Mouse (Mus musculus) heart, embryonic 16.5 days (tissue): ENCODE data around the gene Lrrc4b. TPM values are rescaled to one million over a fixed set of nuclear protein-coding genes. Genes with fewer than 3 reads are reported as not detected.
A peak's percentile ranks its signal among the peaks of the same experiment; 100 is the strongest.

ENCODE experiments used
- ATAC-seq: fragments of 200-750 bp; cut with Nextera tagmentation; replicated peaks from 2 replicates; pipeline ENCODE4 v1.8.0; 2017; ENCODE audit warnings: moderate number of reproducible peaks; ENCODE audit not compliant: insufficient read depth, low FRiP score; ENCODE audit errors: extremely low read depth
- H3K27ac ChIP-seq: fragments of 300-500 bp; sonication (generic); 2 replicates; pipeline ENCODE4 v1.5.1; 2014; ENCODE audit warnings: mild to moderate bottlenecking, low read length, control low read depth, moderate library complexity
- H3K27me3 ChIP-seq: fragments of 300-500 bp; sonication (generic); 2 replicates; pipeline ENCODE4 v1.6.1; 2014; ENCODE audit warnings: low read length, mixed read lengths; ENCODE audit not compliant: control insufficient read depth, insufficient read depth
- H3K36me3 ChIP-seq: fragments of 300-500 bp; sonication (generic); 2 replicates; pipeline ENCODE4 v1.6.1; 2014; ENCODE audit not compliant: control insufficient read depth, insufficient read depth
- H3K4me1 ChIP-seq: fragments of 300-500 bp; sonication (generic); 2 replicates; pipeline ENCODE4 v1.6.1; 2014; ENCODE audit warnings: low read length, mixed read lengths; ENCODE audit not compliant: control insufficient read depth, insufficient read depth
- H3K4me2 ChIP-seq: fragments of 300-500 bp; sonication (generic); 2 replicates; pipeline ENCODE4 v1.6.1; 2014; ENCODE audit warnings: low read depth, mild to moderate bottlenecking, control low read depth, low read length
- H3K4me3 ChIP-seq: fragments of 300-500 bp; sonication (generic); 2 replicates; pipeline ENCODE4 v1.5.1; 2014; ENCODE audit warnings: mild to moderate bottlenecking, control low read depth, low read length
- H3K9ac ChIP-seq: fragments of 300-500 bp; sonication (generic); 2 replicates; pipeline ENCODE4 v1.6.1; 2014; ENCODE audit warnings: low read length, control low read depth
- H3K9me3 ChIP-seq: fragments of 300-500 bp; sonication (generic); replicated peaks from 2 replicates; pipeline ENCODE4 v1.6.1; 2016; ENCODE audit warnings: low read length; ENCODE audit not compliant: control insufficient read depth
- WGBS: fragments of 180-500 bp; shearing (Covaris S2); extraction: QIAGEN DNeasy Blood & Tissue Kit; methylation state at CpG from one replicate; pipeline ENCODE4 v1.1.7; 2014; 5-methylcytosine and 5-hydroxymethylcytosine counted together
- polyA plus RNA-seq: library from polyadenylated mRNA; unstranded; fragments of >200 nt; fragmentation: Nextera tagmentation; extraction: Ambion mirVana; gene quantifications from 2 replicates; pipeline ENCODE4 v1.2.1, GENCODE M21; 2015

Gene Lrrc4b
- polyA plus RNA-seq, 1 experiment from 2014 or later: 1.2 TPM

DNA sequence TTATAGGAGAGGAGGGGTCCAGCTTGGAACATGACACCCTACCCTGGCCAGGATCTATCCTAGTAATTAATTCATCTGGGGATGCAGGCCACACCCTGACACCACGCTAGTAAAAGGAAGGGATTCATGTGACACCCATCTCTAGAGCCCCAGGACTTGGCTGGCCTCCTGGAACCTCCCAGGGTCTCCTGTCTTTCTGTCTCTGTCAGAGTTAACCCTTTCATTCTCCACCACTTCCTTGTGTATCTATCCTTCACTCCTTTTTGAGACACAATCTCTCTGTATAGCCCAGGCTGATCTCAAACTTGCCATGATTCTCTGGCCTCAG, 43.7 kb downstream of the Lrrc4b start:
- H3K36me3 ChIP-seq: no peaks in the 10 kb centered on the region
- peak overlapping the region; percentile 99 for H3K27ac ChIP-seq
- peak overlapping the region; percentile 77 for H3K4me2 ChIP-seq
- peaks cover 46% of the 10 kb centered on the region for H3K4me1 ChIP-seq
- no peaks in the 10 kb centered on the region for H3K27me3 ChIP-seq
- peak overlapping the region; percentile 89 for H3K9ac ChIP-seq
- H3K9me3 ChIP-seq: no peaks in the 10 kb centered on the region
- H3K4me3 ChIP-seq: peak overlapping the region; percentile 58
- WGBS: 0% methylated on average over 1 of the region's 1 CpGs
- ATAC-seq: no peak

DNA sequence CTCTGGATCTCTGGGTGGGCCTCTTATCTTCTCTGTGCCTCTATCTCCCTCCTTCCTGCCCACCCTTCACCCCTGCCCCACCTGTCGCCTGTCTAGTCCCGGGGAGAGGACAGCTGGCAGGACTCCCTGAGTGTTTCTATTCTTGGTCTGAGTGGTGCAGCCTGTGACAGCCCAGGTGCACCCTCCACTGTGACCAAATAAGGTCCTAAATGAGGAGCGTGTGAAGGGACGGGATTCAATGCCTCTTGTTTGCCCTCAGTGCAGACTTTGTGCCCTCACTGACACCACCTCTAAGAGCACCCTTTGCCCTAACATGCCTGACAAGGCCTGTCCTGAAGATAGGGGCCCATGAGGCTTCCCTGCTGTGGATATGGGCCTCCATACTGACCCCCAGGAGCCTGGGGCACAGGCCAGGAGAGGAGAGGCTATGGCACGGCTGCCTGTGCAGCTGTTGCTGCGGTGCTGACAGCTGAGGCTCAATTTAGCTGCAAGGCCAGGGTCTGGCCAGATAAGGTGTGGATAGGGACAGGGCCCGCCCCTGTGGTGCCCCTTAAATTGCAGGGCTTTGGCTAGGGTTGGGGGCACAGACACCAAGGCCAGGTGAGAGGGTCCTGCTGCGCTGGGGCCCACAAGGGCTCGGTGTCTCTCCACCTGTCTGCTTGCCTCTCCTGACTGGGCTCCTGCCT, 44.3 kb downstream of the Lrrc4b start:
- peak; percentile 81 for ATAC-seq
- Histone ChIP-seq H3K27me3 (no peaks in the 10 kb centered on the region), H3K4me1 (peaks cover 50% of the 10 kb centered on the region), H3K27ac (peak overlapping the region; percentile 99), H3K9ac (peak overlapping the region; percentile 89), H3K36me3 (no peaks in the 10 kb centered on the region), H3K4me3 (peak overlapping the region; percentile 58), H3K4me2 (peak overlapping the region; percentile 77), H3K9me3 (no peaks in the 10 kb centered on the region)
- 14% methylated on average over 9 of the region's 9 CpGs for WGBS

DNA sequence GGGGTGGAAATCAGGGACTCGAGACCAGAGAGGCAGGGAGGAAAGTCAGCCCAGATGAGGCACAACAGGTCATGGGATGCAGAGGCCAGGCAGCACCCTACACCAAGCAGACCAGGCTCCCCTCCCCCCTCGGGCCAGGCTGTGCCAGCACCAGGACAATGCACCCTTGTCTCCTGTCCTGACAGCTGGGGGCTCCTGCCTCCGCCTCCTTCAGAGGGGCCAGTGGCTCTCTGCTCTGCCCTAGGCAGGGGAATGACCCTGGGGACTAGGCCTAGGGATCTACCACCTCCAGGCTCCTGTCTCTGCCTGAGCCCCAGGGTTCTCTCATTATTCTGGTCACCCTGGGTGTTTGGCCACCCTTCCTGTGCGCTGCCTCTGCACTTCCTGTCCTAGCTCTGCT, 45.6 kb downstream of the Lrrc4b start:
- peak overlapping the region; percentile 89 for H3K9ac ChIP-seq
- H3K4me2 ChIP-seq: peak overlapping the region; percentile 77
- peak overlapping the region; percentile 58 for H3K4me3 ChIP-seq
- ATAC-seq: no peak
- H3K27me3 ChIP-seq: no peaks in the 10 kb centered on the region
- peaks cover 39% of the 10 kb centered on the region for H3K4me1 ChIP-seq
- no peaks in the 10 kb centered on the region for H3K36me3 ChIP-seq
- WGBS: 15% methylated on average over 4 of the region's 4 CpGs
- peak overlapping the region; percentile 99 for H3K27ac ChIP-seq
- H3K9me3 ChIP-seq: no peaks in the 10 kb centered on the region

DNA sequence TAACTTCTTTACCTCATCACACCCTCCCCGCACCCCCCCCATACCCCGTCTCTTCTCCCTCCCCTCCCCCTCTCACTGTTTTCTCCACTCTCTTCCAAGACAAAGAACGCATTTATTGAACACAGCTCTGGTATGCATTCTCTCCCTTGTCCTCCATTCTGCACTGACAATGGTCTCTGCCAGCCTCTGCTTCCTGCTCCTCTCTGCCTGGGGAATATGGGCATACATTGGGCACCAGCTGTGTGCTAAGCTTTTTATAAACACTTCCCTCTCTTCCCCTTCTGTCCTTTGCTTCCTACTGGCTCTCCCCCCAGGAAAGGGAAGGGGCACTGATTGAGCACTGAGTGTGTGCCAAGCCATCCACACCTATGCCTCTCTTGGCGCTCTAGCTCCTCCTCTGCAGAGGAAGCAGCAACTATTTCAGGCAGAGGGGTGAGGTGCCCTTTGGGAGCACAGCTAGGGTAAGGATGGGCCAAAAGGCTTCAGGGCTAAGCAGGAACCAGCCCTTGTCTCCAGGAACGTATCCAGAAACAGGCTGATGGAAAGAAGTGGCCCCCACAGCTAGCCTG, 46.3 kb downstream of the Lrrc4b start:
- ATAC-seq: no peak
- no peaks in the 10 kb centered on the region for H3K36me3 ChIP-seq
- H3K4me2 ChIP-seq: peak overlapping the region; percentile 77
- peak overlapping the region; percentile 58 for H3K4me3 ChIP-seq
- H3K9ac ChIP-seq: peak overlapping the region; percentile 89
- H3K4me1 ChIP-seq: peaks cover 32% of the 10 kb centered on the region
- H3K27ac ChIP-seq: peak overlapping the region; percentile 99
- no peaks in the 10 kb centered on the region for H3K27me3 ChIP-seq
- no peaks in the 10 kb centered on the region for H3K9me3 ChIP-seq
- WGBS: 7% methylated on average over 5 of the region's 5 CpGs

DNA sequence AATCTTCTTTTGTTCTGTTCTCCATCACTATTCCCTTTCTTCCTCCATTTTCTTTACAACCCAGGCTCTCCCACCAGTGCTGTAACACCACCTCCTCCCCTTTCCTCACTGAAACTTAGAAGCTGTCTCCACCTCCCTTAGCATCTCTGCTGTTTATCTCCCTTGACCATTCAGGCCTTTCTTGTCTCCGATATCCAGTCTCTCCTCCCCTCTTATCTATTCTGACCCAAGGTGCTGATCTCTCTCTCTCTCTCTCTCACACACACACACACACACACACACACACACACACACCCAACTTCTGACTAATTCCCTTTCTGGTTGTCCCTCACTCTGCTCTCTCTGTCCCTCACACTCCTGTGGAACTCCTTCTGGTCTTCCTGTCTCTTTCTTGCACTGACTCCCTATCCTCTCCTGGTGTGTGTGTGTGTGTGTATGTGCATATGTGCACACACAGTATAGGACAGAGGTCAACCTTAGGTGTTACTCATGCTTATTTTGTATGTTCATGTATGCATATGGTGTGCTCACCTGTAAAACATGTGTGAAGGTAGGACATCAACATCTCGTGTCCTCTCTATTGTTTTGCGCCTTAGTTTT, 54.1 kb downstream of the Lrrc4b start:
- peak overlapping the region; percentile 71 for H3K4me2 ChIP-seq
- H3K27ac ChIP-seq: peak overlapping the region; percentile 57
- H3K9me3 ChIP-seq: no peaks in the 10 kb centered on the region
- peak overlapping the region; percentile 59 for H3K9ac ChIP-seq
- H3K27me3 ChIP-seq: no peaks in the 10 kb centered on the region; the same call in 1 of the 2 replicates
- 34% methylated on average over 3 of the region's 3 CpGs for WGBS
- H3K4me3 ChIP-seq: peak overlapping the region; percentile 37
- peaks cover 14% of the 10 kb centered on the region for H3K4me1 ChIP-seq
- H3K36me3 ChIP-seq: peaks cover 8% of the 10 kb centered on the region; the same call in 1 of the 2 replicates
- ATAC-seq: no peak

DNA sequence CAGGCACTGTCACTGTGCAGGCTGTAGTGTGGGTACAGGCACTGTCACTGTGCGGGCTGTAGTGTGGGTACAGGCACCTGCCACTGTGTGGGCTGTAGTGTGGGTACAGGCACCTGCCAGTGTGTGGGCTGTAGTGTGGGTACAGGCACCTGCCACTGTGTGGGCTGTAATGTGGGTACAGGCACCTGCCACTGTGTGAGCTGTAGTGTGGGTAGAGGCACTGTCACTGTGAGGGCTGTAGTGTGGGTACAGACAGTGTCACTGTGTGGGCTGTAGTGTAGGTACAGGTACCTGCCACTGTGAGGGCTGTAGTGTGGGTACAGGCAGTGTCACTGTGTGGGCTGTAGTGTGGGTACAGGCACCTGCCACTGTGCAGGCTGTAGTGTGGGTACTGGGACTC, 55.3 kb downstream of the Lrrc4b start:
- 0 out of 2 replicates have a peak overlapping the region, but pooled peaks have one; percentile 4 for H3K4me3 ChIP-seq
- peak overlapping the region; percentile 44 for H3K4me2 ChIP-seq
- no peak for ATAC-seq
- H3K36me3 ChIP-seq: peaks cover 8% of the 10 kb centered on the region; the same call in 1 of the 2 replicates
- H3K27me3 ChIP-seq: no peaks in the 10 kb centered on the region; the same call in 1 of the 2 replicates
- H3K27ac ChIP-seq: peak overlapping the region; percentile 53
- 0 out of 2 replicates have a peak overlapping the region, but pooled peaks have one; percentile 20 for H3K9ac ChIP-seq
- H3K4me1 ChIP-seq: peaks cover 12% of the 10 kb centered on the region
- H3K9me3 ChIP-seq: no peaks in the 10 kb centered on the region
- WGBS: 88% methylated on average over 1 of the region's 1 CpGs

DNA sequence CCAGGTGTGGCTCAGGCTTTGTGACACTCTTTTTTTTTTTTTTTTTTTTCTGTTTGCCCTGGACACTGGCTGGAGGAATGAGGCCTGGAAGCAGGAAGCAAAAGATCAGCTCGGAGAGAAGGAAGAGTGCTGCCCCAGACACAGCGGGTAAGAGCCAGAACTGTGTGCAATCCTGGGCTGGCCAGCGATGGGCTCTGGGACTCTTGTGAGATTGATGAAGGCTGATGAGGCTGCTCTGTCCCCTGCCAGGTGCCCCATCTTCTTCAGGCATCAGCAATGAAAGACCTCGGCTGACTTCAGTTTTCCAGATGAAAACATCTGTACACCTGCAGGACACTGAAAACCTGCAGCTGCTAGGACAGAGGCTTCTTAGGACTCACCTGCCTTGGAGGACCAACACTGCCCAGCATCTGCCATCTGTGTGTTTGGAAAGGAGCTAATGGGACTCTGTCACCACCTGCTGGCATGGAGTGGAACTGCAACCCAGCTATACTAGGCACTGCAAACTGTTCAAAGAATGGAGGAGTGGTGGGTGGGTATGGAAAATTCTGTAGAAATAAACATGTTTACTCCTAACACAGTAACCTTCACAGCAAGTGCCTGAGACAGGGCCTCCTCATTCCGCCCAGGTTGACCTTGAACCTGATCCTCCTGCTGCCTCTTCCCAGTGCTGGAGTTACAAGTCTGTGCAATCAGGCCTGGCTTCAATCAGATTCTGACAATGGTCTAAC, 56.2 kb downstream of the Lrrc4b start:
- Histone ChIP-seq H3K27me3 (no peaks in the 10 kb centered on the region; the same call in 1 of the 2 replicates), H3K27ac (peak overlapping the region; percentile 53), H3K9ac (no peak overlapping the region), H3K4me3 (no peak overlapping the region; the same call in 1 of the 2 replicates), H3K4me2 (peak overlapping the region; percentile 44; the same call in 1 of the 2 replicates), H3K9me3 (no peaks in the 10 kb centered on the region), H3K4me1 (peaks cover 12% of the 10 kb centered on the region), H3K36me3 (peaks cover 8% of the 10 kb centered on the region; the same call in 1 of the 2 replicates)
- ATAC-seq: no peak
- WGBS: 31% methylated on average over 5 of the region's 5 CpGs

DNA sequence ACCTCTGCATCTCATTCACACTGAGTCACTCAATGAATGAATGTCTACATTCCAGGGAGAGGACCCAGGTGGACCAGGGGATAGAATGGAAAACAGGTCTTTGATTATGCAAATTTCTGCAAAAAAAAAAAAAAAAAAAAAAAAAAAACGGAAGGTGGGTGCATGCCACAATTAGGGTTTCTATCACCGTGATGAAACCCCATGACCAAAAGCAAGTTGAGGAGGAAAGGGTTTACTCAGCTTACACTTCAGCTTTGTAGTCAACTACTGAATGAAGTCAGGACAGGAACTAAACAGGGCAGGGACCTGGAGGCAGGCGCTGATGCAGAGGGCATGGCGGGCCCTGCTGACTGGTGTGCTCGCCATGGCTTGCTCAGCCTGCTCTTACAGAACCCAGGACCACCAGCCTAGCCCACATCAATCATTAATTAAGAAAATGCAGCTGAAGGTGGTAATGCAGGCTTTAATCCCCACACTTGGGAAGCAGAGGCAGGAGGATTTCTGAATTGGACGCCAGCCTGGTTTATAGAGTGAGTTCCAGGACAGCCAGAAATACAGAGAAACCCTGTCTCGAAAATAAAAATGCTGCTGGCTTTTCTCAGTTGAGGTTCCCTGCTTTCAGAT, 56.9 kb downstream of the Lrrc4b start:
- H3K27me3 ChIP-seq: no peaks in the 10 kb centered on the region
- peak overlapping the region; percentile 61 for H3K27ac ChIP-seq
- H3K4me1 ChIP-seq: peaks cover 15% of the 10 kb centered on the region
- H3K9me3 ChIP-seq: no peaks in the 10 kb centered on the region
- ATAC-seq: no peak
- H3K36me3 ChIP-seq: peaks cover 8% of the 10 kb centered on the region; the same call in 1 of the 2 replicates
- H3K9ac ChIP-seq: no peak overlapping the region; the same call in 1 of the 2 replicates
- H3K4me2 ChIP-seq: no peak overlapping the region
- no peak overlapping the region for H3K4me3 ChIP-seq
- 59% methylated on average over 7 of the region's 7 CpGs for WGBS
